8 mouse cellular contexts compared by ENCODE assay signal in the genomic region with DNA sequence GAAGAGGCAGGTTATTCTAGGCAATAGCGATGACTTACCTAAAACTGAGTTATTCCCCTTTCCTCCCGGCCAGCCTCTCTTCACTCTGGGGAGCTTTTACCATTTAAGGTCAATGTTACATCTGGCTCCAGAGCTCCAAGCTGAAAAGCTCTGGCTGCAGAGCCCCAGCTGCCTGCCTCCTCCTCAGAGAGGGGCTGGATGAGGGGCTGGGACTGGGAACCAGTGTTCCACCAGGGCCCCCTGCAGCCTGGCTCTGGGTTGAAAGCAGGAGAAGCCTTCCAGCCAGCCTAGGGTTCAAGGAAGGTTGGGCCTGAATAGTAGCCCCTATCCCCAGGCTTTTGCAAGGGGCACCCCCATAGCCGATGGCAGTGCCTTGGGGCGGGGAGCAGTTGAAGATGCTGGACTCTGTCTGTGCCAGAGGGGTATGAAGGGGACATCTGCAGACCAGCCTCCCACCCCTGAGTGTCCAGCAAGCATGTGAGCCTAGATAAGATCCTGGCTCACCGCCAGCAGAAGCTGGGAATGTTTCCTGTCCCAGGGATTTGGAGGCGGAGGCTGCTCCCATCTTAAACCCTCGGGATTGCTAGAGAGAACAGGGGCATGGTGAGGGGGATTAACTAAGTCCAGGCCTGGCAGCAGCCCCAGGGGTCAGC. TPM values are rescaled to one million over a fixed set of nuclear protein-coding genes. Genes with fewer than 3 reads are reported as not detected.
DNase-seq lines count a peak whose midpoint lies in the region; ATAC-seq and TF ChIP-seq lines count a peak whose summit lies in the region.

TSS of gene Mrvi1 (minus strand) at position 409 of the 653 bp plus-strand sequence.

- H3K4me1 ChIP-seq in hindbrain, postnatal 0 days (ENCODE audit: insufficient read depth, low read length): no peaks in the 10 kb centered on the region
- H3K4me1 ChIP-seq in liver, adult 2 months (ENCODE audit: control insufficient read depth, insufficient read depth, low read length): 0 out of 2 replicates have a peak, but pooled peaks cover 5% of the 10 kb centered on the region

- no peaks in the 10 kb centered on the region for H3K79me2 ChIP-seq in liver, adult 2 months (ENCODE audit: control insufficient read depth, insufficient read depth, low read length)

- intact Hi-C loops in left cerebral cortex, adult 2 months (cut with DNase I): loop anchor here (2.0 kb wide), 1 partner anchor 33 kb away; no protein-coding TSS in a partner anchor

- no peak for TF ChIP-seq POLR2A in liver, adult 2 months (IDR thresholded peaks at IDR 0.05; ENCODE audit: extremely low read depth, insufficient read depth, low read length)

- no peak within 1 kb of the TSS; the same call in 1 of the 2 replicates for H3K27ac ChIP-seq in left cerebral cortex, adult 2 months
- H3K27ac ChIP-seq in hindbrain, postnatal 0 days: peak within 1 kb of the TSS; percentile 16; the same call in 1 of the 2 replicates
- H3K27ac ChIP-seq in liver, adult 2 months (replicated peaks; ENCODE audit: insufficient read depth, low read depth, low read length): peak within 1 kb of the TSS; percentile 41

- no peak within 1 kb of the TSS for H3K4me2 ChIP-seq in hindbrain, postnatal 0 days (ENCODE audit: low read depth, low read length)

- 0 out of 2 replicates have a peak within 1 kb of the TSS, but pooled peaks have one; percentile 7 for H3K4me3 ChIP-seq in left cerebral cortex, adult 2 months
- H3K4me3 ChIP-seq in hindbrain, postnatal 0 days (ENCODE audit: low read length): no peak within 1 kb of the TSS
- H3K4me3 ChIP-seq in liver, adult 2 months (ENCODE audit: insufficient read depth, low read depth, low read length): peak within 1 kb of the TSS; percentile 25

- WGBS in hindbrain, postnatal 0 days: 60% methylated on average over 7 of the region's 7 CpGs
- 67% methylated on average over 7 of the region's 7 CpGs for WGBS in liver, adult 2 months

- no peak for ATAC-seq in hindbrain, postnatal 0 days

- DNase-seq in left cerebral cortex, adult 2 months (ENCODE audit: extremely low spot score in 1 of 2, low spot score in 2 of 2): no peak
- DNase-seq in left cerebral cortex, adult 18-20 months (ENCODE audit: low spot score in 2 of 2): no peak
- DNase-seq in gastrocnemius, postnatal 10 days: peak; percentile 68
- peak; percentile 39 for DNase-seq in hindbrain, postnatal 0 days (ENCODE audit: low spot score)
- no peak for DNase-seq in liver, adult 2 months (ENCODE audit: extremely low read depth, low read depth, low spot score)
- peak; percentile 66 for DNase-seq in ovary, postnatal 10 days (ENCODE audit: low spot score)
- DNase-seq in spleen, postnatal 4 days (ENCODE audit: low spot score in 2 of 2): no peak
- no peak for DNase-seq in right cerebral cortex, adult 18-20 months

- H3K36me3 ChIP-seq in hindbrain, postnatal 0 days (ENCODE audit: insufficient read depth, low read length): no peaks in the 10 kb centered on the region
- H3K36me3 ChIP-seq in liver, adult 2 months (ENCODE audit: control insufficient read depth, insufficient read depth, low read length): no peaks in the 10 kb centered on the region

- H3K27me3 ChIP-seq in hindbrain, postnatal 0 days (ENCODE audit: insufficient read depth, low read length): no peaks in the 10 kb centered on the region
- H3K27me3 ChIP-seq in liver, adult 2 months (ENCODE audit: control insufficient read depth, insufficient read depth, low read length): no peaks in the 10 kb centered on the region

- H3K9me3 ChIP-seq in hindbrain, postnatal 0 days (ENCODE audit: low read length): no peaks in the 10 kb centered on the region

- no peak for TF ChIP-seq CTCF in left cerebral cortex, adult 2 months (IDR thresholded peaks at IDR 0.05)
- no peak for TF ChIP-seq CTCF in hindbrain, postnatal 0 days (IDR thresholded peaks at IDR 0.05; ENCODE audit: low read depth)
- TF ChIP-seq CTCF in liver, adult 2 months (IDR thresholded peaks at IDR 0.05; ENCODE audit: low read depth, low read length): no peak

- no peak within 1 kb of the TSS for H3K9ac ChIP-seq in hindbrain, postnatal 0 days (replicated peaks; ENCODE audit: low read length)
- H3K9ac ChIP-seq in liver, adult 2 months (ENCODE audit: low read depth, low read length): 0 out of 2 replicates have a peak within 1 kb of the TSS, but pooled peaks have one; percentile 16

RNA-seq across cellular contexts. Expression of gene Mrvi1, which starts in this region (rescaled TPM):
- total RNA-seq in left cerebral cortex, adult 2 months (2021): 1 to 10 TPM; 1.4 to 4.3 TPM
- total RNA-seq in left cerebral cortex, adult 18-20 months (2021): 1 to 10 TPM; 2.7 to 3.3 TPM
- 1 to 10 TPM; 4.7 to 7.0 TPM for total RNA-seq in gastrocnemius, postnatal 10 days (2021)
- 1.8 and 3.3 TPM in 2 replicates for total RNA-seq in hindbrain, postnatal 0 days (2014; rRNA removed)
- polyA plus RNA-seq in hindbrain, postnatal 0 days (2015; fragmentation: Nextera tagmentation; extraction: Ambion mirVana): 0.78 and 0.95 TPM in 2 replicates
- 0.55 and 1.2 TPM in 2 replicates for total RNA-seq in liver, adult 2 months (2014; rRNA removed)
- polyA plus RNA-seq in liver, adult 2 months (2012; rRNA removed): 1.1 and 1.3 TPM in 2 replicates

Comparison
In these comparisons a context has a peak if more than half of its experiments do, and no peak if none do; other contexts are left out.
1. DNase-seq: peak in gastrocnemius, postnatal 10 days (single experiment), hindbrain, postnatal 0 days (single experiment) and ovary, postnatal 10 days (single experiment); none in left cerebral cortex, adult 2 months (0 of 2), left cerebral cortex, adult 18-20 months (0 of 2), liver, adult 2 months (single experiment), spleen, postnatal 4 days (0 of 2) and right cerebral cortex, adult 18-20 months (single experiment).